Mouse (Mus musculus): ENCODE data around the gene Rxra.

Rxra gene

GRCm38 (mm10) chr2:27676106-27676477 is at the start of gene Rxra:
Rxra (plus strand) TSS chr2:27676440.
- peak; percentile 81 for DNase-seq (ENCODE audit: low read depth)

- DNase-seq (ENCODE audit: low read depth), result no peak
Observed at GRCm38 (mm10) chr2:27626604-27627003, 49.6 kb upstream of the Rxra start.

- no peak for DNase-seq (ENCODE audit: low read depth)
Observed at GRCm38 (mm10) chr2:27630601-27631285, 45.5 kb upstream of the Rxra start.

- DNase-seq (ENCODE audit: low read depth), result no peak
Observed at GRCm38 (mm10) chr2:27633471-27633870, 42.8 kb upstream of the Rxra start.

- no peak for DNase-seq (ENCODE audit: low read depth)
Observed at GRCm38 (mm10) chr2:27634018-27634417, 42.2 kb upstream of the Rxra start.

- peak; percentile 36 for DNase-seq (ENCODE audit: low read depth)
Observed at GRCm38 (mm10) chr2:27635147-27635738, 41.0 kb upstream of the Rxra start.

- DNase-seq (ENCODE audit: low read depth), result peak; percentile 5
Observed at GRCm38 (mm10) chr2:27636796-27637195, 39.4 kb upstream of the Rxra start.

- DNase-seq (ENCODE audit: low read depth), result no peak
Observed at GRCm38 (mm10) chr2:27637281-27637896, 38.9 kb upstream of the Rxra start.

- DNase-seq (ENCODE audit: low read depth), result no peak
Observed at GRCm38 (mm10) chr2:27639631-27640334, 36.5 kb upstream of the Rxra start.

GRCm38 (mm10) chr2:27640900-27641479 is 35.2 kb upstream of the Rxra start:
- no peak for DNase-seq (ENCODE audit: low read depth)

GRCm38 (mm10) chr2:27644547-27645120 is 31.6 kb upstream of the Rxra start:
- no peak for DNase-seq (ENCODE audit: low read depth)

- no peak for DNase-seq (ENCODE audit: low read depth)
Observed at GRCm38 (mm10) chr2:27645471-27645870, 30.8 kb upstream of the Rxra start.

- no peak for DNase-seq (ENCODE audit: low read depth)
Observed at GRCm38 (mm10) chr2:27649862-27650661, 26.2 kb upstream of the Rxra start.

- DNase-seq (ENCODE audit: low read depth), result no peak
Observed at GRCm38 (mm10) chr2:27650991-27651390, 25.2 kb upstream of the Rxra start.

GRCm38 (mm10) chr2:27653496-27654030 is 22.7 kb upstream of the Rxra start:
- DNase-seq (ENCODE audit: low read depth), result peak; percentile 90

- DNase-seq (ENCODE audit: low read depth), result no peak
Observed at GRCm38 (mm10) chr2:27654321-27655232, 21.7 kb upstream of the Rxra start.

- no peak for DNase-seq (ENCODE audit: low read depth)
Observed at GRCm38 (mm10) chr2:27656576-27656975, 19.7 kb upstream of the Rxra start.

- DNase-seq (ENCODE audit: low read depth), result no peak
Observed at GRCm38 (mm10) chr2:27665284-27665683, 11.0 kb upstream of the Rxra start.

GRCm38 (mm10) chr2:27666719-27667118 is 9.5 kb upstream of the Rxra start:
- DNase-seq (ENCODE audit: low read depth), result peak; percentile 25

GRCm38 (mm10) chr2:27667677-27668076 is 8.6 kb upstream of the Rxra start:
- DNase-seq (ENCODE audit: low read depth), result peak; percentile 73
